Mouse (Mus musculus) cortical plate, adult 2 months (tissue): Measurements from ENCODE around the gene Fkbp8.

Experiments
- CTCF ChIP-seq: fragments of 200-500 bp; IDR thresholded peaks from 2 replicates; pipeline ENCODE4 v1.5.1; 2011; ENCODE audit warnings: mild to moderate bottlenecking, control low read depth, low read length; ENCODE audit not compliant: insufficient read depth; ENCODE audit errors: extremely low read depth
- POLR2A ChIP-seq: fragments of 200-500 bp; IDR thresholded peaks from 2 replicates; pipeline ENCODE4 v1.6.1; 2011; ENCODE audit warnings: mild to moderate bottlenecking, low read length, control low read depth; ENCODE audit not compliant: insufficient read depth; ENCODE audit errors: extremely low read depth

GRCm38 (mm10) chr8:70534281-70534680 lies 6.8 kb downstream of the Fkbp8 start:
- TF ChIP-seq POLR2A (no peak), CTCF (no peak)
